Mouse (Mus musculus) spleen, adult 12 weeks (tissue): ENCODE measurements around the gene Patz1.

ENCODE experiments used
- DNase-seq: peaks from one replicate; pipeline ENCODE4 v3.0.0; 2022; ENCODE audit warnings: low spot score

The Patz1 gene

DNA sequence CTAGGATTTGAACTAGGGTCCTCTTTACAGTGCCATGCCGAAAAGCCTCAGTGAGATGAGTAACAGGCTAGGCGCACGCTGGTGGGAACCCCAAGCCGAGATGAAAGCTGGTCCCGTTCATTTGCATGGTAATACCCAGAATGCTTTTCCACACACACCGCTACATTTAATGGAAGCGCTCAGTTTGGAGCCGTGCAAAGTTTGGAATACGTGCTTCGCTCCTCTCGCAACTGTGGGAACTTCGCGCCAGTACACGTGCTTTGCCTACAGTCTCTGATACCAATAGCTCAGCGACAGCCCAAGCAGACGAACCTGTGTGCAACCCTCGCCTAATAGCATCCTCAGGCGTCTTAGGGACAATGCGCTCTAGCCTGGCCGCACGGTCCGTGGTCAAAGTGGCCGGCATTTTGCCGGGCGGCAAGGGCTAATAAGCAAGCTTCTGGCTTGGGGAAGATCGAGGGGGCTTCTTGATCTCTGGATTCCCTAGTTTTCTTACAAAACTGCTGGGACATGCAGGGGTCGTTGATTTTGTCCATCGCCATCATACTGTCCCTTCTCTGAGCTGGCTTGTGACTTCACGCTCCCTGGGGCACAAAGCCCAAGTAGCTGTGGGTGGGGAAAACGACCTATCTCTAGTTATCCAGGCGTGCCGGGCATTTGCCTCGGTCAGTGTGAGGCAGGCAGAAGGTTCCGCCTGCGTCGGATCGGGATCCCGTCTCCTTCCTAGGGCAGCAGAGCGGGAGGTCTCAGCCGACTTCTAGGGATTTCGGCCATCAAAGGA, at the start of gene Patz1:
TSS of gene Patz1 (plus strand) at position 354 of the 781 bp plus-strand sequence.
- peak; percentile 46 for DNase-seq

DNA sequence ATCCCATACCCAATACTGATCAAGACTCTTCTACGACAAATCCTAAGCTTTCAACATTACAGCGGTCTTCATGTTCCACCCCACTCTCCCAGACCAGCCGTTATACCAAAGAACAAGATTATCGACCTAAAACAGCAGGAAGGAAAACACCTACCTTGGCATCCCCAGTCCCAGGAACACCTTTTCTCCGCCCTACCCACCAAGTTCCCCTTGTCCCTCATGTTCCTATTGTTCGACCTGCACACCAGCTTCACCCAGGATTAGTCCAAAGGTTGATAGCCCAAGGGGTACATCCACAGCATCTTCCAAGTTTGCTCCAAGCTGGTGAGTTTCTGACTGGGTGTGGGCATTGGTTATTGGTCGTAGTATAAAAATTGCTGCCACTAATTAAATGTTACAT, 46.3 kb upstream of the Patz1 start:
- DNase-seq = no peak

DNA sequence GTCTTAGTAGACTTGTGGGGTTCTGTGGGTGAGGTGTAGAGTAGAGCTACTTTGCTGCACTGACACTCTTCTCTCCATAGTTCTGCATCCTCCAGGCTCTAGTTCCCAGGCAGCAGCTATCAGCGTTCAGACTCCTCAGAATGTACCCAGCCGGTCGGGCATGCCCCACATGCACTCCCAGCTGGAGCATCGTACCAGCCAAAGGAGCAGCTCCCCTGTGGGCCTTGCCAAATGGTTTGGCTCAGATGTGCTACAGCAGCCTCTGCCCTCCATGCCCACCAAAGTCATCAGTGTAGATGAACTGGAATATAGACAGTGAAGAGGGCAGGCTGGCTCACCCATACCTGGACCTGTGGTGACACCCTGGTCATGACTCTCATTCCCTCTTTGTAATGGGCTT, 44.9 kb upstream of the Patz1 start:
- DNase-seq = no peak

DNA sequence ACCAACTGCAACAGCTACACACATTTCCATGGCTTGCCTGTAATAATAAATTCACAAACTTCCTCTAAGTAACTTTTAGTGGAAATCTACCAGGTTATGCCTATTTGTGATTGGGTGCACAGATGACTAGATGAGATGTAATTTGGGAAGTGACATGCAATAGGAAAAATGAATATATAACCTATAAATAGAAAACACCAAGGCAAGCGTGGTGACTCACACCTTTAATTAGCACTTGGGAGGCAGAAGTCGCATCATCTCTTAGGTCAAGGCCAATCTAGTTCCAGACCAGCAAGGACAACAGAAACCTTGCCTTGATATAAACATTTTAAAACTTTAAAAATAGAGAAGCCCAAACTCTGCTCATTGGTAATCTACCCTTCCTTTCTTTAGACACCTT, 41.3 kb upstream of the Patz1 start:
- no peak for DNase-seq

DNA sequence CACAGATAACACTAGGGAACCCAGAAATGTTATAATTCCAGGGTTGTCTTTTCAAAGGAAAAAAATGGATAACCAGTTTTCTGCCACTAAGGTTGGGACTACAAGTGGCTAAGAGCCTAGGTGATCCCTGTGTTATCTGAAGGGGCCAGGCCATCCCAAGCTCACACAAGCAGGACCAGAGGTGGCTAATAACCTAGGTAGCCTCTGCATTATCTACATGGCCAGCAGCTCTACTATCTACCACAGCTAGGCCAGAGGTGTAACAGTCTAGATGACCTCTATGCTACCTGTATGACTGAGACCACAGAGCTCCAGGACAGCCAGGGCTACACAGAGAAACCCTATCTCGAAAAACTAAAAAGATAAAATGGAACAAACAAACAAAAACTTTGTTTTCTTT, 29.1 kb upstream of the Patz1 start:
- DNase-seq = no peak

DNA sequence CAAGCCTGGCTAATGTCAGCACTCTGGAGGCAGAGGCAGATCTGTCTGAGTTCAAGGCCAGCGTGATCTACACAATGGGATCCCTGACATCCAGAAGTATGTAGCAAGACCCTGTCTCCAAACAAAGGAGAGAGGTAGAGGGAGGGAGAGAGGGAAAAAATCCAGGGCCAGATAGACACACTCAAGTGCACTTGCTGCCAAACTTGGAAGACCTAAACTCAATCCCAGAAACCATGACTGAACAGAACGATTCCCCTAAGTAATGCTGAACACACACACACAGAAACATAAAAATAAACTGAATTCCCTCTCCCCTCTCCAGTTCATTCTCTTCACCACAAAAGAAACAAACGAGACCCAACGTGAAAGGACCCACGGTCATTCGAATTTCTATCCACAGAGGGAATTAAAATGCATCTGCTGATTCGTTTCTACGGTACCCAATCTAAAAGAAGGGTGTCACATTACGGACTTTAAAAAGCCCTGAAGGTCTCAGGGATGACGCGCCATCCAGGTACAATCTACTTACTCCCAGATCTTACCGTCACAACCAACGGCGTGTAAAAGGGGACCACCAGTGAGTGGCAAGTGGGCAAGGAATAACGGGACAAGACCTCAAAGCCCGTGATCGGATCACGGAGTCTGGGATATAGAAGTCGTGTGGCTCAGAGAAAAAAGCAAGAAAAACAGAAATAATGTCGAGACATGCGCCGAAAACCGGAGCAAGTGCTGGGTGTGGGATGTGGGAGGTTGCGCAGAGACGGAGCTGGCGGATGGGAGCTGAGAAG, 23.2 kb upstream of the Patz1 start:
- no peak for DNase-seq

DNA sequence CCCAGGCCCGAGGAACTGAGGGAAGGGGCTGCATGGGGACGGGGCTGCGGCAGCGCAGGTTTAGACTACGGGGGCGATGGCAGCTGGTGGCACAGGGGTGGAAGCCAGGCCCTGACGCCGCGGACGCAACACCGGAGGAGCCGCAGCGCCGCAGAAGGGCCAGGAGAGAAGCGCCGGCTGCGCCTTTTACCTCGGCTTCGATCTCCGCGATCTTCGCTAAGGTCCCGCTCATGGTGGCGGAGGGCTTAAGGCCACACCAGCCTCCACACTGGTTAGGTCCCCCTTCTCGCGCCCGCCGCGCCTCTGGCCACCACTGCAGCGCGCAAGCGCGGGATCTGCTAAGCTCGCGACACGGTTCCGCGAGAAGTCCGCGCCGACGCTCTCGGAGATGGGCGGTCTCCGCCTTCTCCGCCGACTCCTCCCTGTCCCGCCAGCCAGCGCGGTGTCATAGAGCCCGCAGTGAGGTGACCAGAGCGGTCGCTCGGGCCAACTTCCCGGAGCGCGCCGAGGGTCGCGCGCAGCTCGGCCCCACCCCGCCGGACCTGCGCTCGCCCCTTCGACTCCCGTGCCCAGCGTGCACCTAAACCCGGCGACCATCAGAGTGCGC, 22.5 kb upstream of the Patz1 start, which contains the start of gene Drg1:
TSS of gene Drg1 (minus strand) at position 337 of the 607 bp plus-strand sequence.
- peak; percentile 86 for DNase-seq

DNA sequence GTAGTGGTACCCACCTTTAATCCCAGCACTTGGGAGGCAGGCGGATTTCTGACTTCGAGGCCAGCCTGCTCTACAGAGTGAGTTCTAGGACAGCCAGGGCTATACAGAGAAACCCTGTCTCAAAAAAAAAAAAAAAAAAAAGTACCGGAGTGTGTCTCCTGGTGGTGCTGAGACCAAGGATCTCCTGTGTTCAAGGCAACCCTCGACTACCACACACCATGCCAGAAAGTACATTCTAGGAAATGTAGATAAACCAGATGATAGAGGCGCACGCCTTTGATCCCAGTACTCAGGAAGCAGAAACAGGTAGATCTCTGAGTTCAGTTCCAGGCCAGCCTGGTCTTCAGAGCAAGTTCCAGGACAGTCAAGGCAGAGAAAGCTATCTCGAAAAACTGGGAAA, 21.5 kb upstream of the Patz1 start:
- DNase-seq = no peak

DNA sequence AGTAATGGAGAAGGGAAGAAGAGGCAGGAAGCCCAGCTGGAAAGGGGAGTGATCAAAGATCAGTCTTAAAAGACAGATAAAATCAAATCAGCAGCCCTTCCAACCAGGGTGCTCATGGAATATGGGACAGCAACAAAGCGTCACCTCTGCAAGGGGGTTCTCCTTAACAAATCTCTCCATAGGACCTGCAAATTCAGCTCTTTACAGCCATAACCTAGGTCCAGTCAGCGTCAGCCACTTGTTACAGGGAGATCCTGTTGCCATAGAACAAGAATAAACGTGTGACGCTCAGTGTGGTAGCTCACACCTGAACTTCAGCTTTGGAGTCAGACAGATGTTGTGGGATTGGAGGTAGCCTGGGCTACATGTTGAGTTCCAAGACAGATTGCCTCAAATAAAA, 19.4 kb upstream of the Patz1 start:
- no peak for DNase-seq

DNA sequence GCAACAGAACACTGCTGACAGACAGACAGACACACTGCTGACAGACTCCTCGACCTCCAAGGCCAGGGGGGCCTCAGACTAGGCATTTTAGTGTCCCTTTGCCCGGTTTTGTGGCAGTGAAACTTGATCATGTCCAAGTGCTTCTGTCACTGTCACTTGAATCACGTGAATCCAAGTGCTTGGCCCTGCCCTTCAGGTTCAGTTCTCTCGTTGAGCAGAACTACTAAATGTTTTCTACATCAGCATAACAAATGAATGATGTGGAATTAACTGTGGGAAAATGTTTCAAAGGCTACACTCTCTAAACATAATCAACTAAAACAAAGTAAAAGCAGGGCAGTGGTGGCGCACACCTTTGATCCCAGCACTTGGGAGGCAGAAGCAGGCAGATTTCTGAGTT, 10.3 kb upstream of the Patz1 start:
- no peak for DNase-seq

DNA sequence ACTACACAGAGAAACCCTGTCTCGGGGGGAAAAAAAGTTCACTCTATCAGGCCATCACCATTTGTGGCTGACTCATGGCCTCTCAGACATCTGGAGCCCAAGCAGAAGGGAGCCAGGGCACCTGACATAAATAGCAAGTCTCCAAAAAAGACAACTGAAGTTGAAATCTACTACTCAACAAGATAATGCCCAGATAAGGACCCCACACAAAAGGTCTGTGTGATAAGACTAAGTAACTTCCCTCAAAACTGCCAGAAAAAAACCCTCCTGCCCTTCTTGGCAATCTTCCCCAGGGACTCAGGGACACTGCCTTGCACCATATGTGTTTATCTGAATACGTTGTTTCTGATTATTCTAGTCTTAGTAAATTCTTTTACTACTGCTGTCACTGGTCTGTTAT, 8.9 kb upstream of the Patz1 start:
- DNase-seq = no peak

DNA sequence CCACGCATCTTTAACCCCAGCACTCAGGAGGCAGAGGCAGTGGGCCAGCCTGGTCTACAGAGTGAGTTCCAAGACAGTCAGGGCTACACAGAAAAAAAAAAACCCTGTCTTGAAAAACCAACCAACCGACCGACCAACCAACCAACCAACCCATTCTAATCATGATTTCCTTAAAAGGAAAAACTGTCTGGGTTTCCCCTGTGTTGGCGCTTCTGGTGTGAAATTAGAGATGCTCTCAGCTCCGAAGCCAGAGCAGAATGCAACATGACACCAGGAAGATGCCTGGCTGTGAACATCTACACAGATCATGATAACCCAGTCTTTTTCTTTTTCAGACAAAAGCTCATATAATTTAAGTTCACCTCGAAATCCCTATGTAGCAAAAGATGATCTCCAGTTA, 5.8 kb upstream of the Patz1 start:
- DNase-seq = no peak

DNA sequence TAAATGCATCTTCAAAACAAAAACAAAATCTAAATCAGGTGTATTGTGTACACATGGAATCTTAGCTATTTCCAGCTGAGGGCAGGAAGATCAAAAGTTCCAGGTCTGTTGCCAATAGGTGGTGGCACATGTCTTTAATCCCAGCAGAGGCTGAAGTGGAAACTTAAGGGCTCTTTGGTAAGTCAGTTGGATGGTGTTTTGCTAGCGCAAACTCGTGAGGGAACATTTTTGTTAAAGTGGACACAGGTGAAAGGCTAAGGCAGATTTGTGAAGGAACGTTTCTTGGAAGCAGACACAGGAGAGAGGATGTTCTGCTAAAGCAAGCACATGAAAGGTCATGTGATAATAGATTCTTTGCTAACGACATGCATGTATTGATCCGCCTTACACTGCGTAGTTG, 5.0 kb upstream of the Patz1 start:
- no peak for DNase-seq

DNA sequence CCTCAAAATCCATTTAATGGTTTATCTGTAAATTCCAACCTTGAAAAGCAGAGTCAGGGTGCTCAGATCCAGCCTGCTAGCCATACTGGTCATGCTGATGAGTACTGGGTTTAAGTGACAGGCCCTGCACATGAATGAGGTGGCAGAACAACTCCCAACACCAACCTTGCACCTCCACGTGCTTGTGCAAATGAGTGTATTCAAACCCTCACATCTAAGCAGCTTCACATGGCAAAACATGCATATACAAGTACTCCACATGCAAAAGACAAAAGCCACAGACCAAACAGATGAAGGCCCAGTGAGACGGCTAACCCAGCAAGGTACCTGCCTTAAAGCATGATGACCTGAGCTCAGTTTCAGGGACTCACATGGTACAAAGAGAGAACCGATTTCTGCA, 2.7 kb upstream of the Patz1 start:
- no peak for DNase-seq

DNA sequence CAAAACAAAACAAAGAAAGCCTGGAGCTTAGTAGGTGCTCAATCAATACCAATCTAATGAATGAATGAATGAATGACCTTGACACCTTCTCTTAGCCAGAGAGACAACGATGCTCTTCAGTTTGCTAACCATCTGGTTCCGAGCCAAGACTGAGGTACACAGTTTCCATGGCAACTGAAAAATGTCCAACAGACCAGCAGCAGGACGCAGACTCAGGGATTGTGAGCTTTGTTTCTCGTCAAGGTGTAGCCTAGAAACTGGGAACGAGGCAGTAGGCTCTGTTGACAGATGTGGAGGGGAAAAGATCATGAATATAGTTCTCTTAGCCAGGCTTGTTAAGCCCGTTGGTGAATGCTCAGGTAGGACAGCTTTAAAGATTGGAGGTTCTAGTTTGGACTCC, 1.5 kb upstream of the Patz1 start:
- no peak for DNase-seq

DNA sequence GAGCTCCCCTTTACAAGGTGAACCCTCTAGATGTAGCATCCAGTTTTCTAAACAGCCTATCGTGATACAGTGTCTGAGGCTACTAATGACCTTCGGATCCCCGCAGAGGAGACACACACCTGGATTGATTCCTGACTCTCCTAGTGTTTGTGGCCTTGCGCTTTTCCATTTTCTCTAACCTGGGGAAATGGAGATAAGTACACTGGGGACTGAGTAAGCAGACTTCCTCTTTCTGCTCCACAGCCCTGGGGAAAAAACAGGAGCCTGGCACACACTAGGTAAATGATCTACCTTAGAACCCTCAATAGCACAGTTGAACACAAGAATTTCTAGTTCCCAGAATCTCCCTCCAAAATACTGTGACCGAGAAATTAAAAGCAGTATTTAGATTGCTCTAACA, 753 bp upstream of the Patz1 start:
- no peak for DNase-seq

DNA sequence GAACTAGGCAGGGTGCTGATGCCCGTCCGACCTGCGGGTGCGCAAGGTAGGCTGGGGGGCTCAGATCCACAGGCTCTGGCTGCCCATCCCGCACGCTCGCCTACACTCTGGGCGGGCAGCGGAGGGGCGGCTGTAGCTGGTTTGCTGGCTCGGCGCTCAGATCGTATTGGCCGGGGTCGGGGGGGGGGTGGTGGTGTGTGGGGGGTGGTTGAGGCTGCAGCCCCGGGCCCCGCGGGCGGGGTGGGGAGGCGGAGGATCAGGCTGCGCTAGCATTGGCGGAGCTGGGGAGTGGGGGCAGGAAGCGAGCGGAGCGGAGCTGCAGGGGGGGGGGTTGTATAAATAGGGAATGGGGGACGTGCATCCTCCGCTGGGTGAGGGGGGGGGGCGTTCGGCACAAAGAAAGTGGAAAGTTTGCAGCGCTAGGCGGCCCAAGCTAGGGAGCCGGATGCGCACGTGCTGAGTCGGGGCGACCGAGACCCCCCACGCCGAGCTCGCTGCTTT, 678 bp downstream of the Patz1 start:
- no peak for DNase-seq

DNA sequence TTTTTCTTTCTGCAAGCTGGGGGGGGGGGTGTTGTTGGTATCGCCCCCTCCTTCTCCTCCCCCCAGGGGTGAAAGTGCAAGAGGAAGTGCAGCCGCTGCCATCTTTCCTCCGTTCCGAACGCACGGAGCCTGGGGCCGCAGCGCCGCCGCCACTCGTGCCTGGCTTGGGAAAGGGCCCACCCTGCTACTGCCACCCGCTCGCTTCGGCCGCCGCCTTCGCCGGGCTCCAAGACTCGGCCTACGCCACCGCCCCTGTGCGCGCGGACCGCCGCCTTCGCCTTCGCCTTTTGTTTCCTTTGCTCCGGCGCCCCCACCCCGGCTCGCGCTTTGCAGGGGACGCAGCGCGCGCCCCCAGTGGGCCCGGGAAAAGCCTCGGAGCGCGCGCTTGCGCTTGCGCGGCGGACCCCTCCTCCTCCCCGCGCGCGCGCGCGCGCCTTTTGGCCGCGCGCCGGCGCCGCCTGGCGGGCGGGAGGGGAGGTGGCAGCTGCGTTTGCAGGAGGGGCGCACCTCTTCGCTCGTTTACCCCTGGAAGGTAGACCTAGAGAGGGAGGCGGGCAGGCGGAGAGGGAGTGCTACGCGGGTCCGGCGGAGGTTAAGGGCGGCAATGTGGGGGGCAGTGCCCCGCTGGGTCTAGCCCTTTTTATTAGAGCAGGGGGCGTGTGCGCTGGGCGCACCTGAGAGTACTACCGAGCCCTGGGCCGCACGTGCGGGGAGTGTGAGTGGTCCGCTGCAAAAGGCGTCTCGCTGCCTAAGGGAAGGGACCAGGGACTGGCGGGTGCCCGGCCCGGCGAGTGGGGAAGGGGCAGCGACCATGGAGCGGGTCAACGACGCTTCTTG, 1.3 kb downstream of the Patz1 start:
- DNase-seq = peak; percentile 70

DNA sequence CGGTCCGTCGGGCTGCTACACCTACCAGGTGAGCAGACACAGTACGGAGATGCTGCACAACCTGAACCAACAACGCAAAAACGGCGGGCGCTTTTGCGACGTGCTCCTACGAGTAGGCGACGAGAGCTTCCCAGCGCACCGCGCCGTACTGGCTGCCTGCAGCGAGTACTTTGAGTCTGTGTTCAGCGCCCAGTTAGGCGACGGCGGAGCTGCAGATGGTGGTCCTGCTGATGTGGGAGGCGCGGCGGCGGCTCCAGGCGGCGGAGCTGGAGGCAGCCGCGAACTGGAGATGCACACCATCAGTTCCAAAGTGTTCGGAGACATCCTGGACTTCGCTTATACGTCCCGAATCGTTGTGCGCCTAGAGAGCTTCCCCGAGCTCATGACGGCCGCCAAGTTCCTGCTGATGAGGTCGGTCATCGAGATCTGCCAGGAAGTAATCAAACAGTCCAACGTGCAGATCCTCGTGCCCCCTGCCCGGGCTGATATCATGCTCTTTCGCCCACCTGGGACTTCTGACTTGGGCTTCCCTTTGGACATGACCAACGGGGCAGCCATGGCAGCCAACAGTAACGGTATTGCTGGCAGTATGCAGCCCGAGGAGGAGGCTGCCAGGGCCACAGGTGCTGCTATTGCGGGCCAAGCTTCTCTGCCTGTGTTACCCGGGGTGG, 2.1 kb downstream of the Patz1 start:
- peak; percentile 37 for DNase-seq

DNA sequence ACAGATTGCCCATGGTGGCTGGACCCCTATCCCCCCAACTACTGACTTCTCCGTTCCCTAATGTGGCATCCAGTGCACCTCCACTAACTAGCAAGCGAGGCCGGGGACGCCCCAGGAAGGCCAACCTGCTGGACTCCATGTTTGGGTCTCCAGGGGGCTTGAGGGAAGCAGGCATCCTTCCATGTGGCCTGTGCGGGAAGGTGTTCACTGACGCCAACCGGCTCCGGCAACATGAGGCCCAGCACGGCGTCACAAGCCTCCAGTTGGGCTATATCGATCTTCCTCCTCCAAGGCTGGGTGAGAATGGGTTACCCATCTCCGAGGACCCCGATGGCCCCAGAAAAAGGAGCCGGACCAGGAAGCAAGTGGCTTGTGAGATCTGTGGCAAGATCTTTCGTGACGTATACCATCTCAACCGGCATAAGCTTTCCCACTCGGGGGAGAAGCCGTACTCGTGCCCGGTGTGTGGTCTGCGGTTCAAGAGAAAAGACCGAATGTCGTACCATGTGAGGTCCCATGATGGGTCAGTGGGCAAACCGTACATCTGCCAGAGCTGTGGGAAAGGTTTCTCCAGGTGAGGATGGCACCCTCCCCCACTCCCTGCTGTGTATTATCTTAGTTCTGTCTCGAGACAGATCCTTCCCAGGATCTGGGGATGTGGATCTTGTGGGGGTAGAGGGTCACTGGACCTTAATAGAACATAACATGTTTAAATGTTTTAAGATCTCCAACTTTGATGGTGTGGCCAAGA, 2.8 kb downstream of the Patz1 start:
- peak; percentile 21 for DNase-seq

DNA sequence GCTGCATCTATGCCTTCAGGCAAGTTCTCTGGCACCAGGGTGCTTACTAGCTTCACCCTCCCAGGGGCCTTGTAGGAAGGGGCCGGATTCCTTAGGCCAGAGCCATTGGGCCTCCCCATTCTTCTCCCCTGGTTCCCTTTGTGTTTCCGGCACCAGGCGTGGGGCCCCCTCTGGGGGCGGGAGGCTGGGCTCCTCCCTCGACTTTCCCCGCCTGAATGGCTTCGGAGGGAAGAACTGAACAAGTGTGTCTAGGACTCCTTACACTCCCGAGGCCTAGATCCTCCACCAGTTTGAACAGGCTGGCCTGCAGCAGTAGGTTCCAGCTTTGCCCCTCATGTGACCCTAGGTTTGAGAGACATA, 3.4 kb downstream of the Patz1 start:
- DNase-seq = peak; percentile 41
